Comparison of ENCODE assay signal across 12 mouse cellular contexts in genomic region chr8:125590363-125590762, GRCm38 (mm10). TPM values are rescaled to one million over a fixed set of nuclear protein-coding genes. Genes with fewer than 3 reads are reported as not detected.
DNase-seq lines count a peak whose midpoint lies in the region; ATAC-seq lines count a peak whose summit lies in the region.
"Had no signal": no experiment of that assay in that cellular context is flagged by ENCODE, and none has a peak within 500 bp of the region (broad histone marks: within the 10 kb centered on the region; RNA-seq: fewer than 3 reads in every experiment).

No protein-coding gene starts in this region.

- H3K4me1 ChIP-seq in midbrain, embryonic 11.5 days (ENCODE audit: control insufficient read depth, insufficient read depth, low read length): peaks cover 11% of the 10 kb centered on the region
- H3K4me1 ChIP-seq in midbrain, embryonic 15.5 days: peaks cover 15% of the 10 kb centered on the region
- peaks cover 3% of the 10 kb centered on the region for H3K4me1 ChIP-seq in hindbrain, embryonic 11.5 days (replicated peaks; ENCODE audit: control insufficient read depth, insufficient read depth, low read length)
- peaks cover 25% of the 10 kb centered on the region for H3K4me1 ChIP-seq in midbrain, embryonic 13.5 days (replicated peaks)
- H3K4me1 ChIP-seq: liver, embryonic 12.5 days had no signal

- H3K4me3 ChIP-seq in midbrain, embryonic 11.5 days (ENCODE audit: low read depth, low read length): no peak overlapping the region
- H3K4me3 ChIP-seq in midbrain, embryonic 15.5 days: no peak overlapping the region
- no peak overlapping the region for H3K4me3 ChIP-seq in hindbrain, embryonic 11.5 days (ENCODE audit: low read depth, low read length)
- no peak overlapping the region for H3K4me3 ChIP-seq in midbrain, embryonic 13.5 days (replicated peaks)
- H3K4me3 ChIP-seq: liver, embryonic 12.5 days had no signal

- ATAC-seq in midbrain, embryonic 11.5 days (ENCODE audit: low FRiP score): peak; percentile 54; the same call in 1 of the 2 replicates
- no peak for ATAC-seq in midbrain, embryonic 15.5 days (replicated peaks)
- ATAC-seq in hindbrain, embryonic 11.5 days (ENCODE audit: low FRiP score): peak; percentile 83
- ATAC-seq in midbrain, embryonic 13.5 days: peak; percentile 68
- no peak for ATAC-seq in inflammation-experienced regulatory T-cells, adult 6 months
- ATAC-seq: liver, embryonic 12.5 days; Patski had no signal

- no peaks in the 10 kb centered on the region for H3K36me3 ChIP-seq in midbrain, embryonic 11.5 days (ENCODE audit: control insufficient read depth, insufficient read depth, low read length)
- H3K36me3 ChIP-seq in midbrain, embryonic 15.5 days (replicated peaks): no peaks in the 10 kb centered on the region
- no peaks in the 10 kb centered on the region for H3K36me3 ChIP-seq in hindbrain, embryonic 11.5 days (ENCODE audit: control insufficient read depth, insufficient read depth, low read length)
- no peaks in the 10 kb centered on the region for H3K36me3 ChIP-seq in midbrain, embryonic 13.5 days
- H3K36me3 ChIP-seq: liver, embryonic 12.5 days had no signal

- H3K27me3 ChIP-seq in midbrain, embryonic 11.5 days (ENCODE audit: control insufficient read depth, insufficient read depth, low read length): no peaks in the 10 kb centered on the region
- H3K27me3 ChIP-seq in midbrain, embryonic 15.5 days (replicated peaks): no peaks in the 10 kb centered on the region
- H3K27me3 ChIP-seq in hindbrain, embryonic 11.5 days (ENCODE audit: control insufficient read depth, insufficient read depth, low read length): no peaks in the 10 kb centered on the region
- H3K27me3 ChIP-seq in midbrain, embryonic 13.5 days: no peaks in the 10 kb centered on the region
- H3K27me3 ChIP-seq: liver, embryonic 12.5 days; Patski had no signal

- WGBS in midbrain, embryonic 11.5 days: 44% methylated on average over 3 of the region's 3 CpGs
- 22% methylated on average over 3 of the region's 3 CpGs for WGBS in midbrain, embryonic 15.5 days
- WGBS in hindbrain, embryonic 11.5 days: 33% methylated on average over 3 of the region's 3 CpGs
- 17% methylated on average over 3 of the region's 3 CpGs for WGBS in midbrain, embryonic 13.5 days

- DNase-seq in midbrain, embryonic 11.5 days (ENCODE audit: low spot score, missing footprints): no peak
- DNase-seq in hindbrain, embryonic 11.5 days (ENCODE audit: low spot score): peak; percentile 58
- DNase-seq in right cerebral cortex, postnatal 14 days: no peak
- DNase-seq in adrenal gland, postnatal 36 days: no peak
- DNase-seq: adrenal gland, adult 8-10 months; lung, postnatal 10 days; right cerebral cortex, adult 18-20 months had no signal

- H3K9ac ChIP-seq in midbrain, embryonic 11.5 days (ENCODE audit: low read length): no peak overlapping the region
- no peak overlapping the region for H3K9ac ChIP-seq in midbrain, embryonic 15.5 days
- H3K9ac ChIP-seq in hindbrain, embryonic 11.5 days (ENCODE audit: low read depth, low read length): no peak overlapping the region
- H3K9ac ChIP-seq in midbrain, embryonic 13.5 days (replicated peaks): no peak overlapping the region
- H3K9ac ChIP-seq: liver, embryonic 12.5 days had no signal

- H3K27ac ChIP-seq in midbrain, embryonic 11.5 days (ENCODE audit: low read depth, low read length): no peak overlapping the region
- no peak overlapping the region for H3K27ac ChIP-seq in midbrain, embryonic 15.5 days
- no peak overlapping the region for H3K27ac ChIP-seq in hindbrain, embryonic 11.5 days (ENCODE audit: low read depth, low read length)
- H3K27ac ChIP-seq in midbrain, embryonic 13.5 days: peak overlapping the region; percentile 41; the same call in 1 of the 2 replicates
- H3K27ac ChIP-seq: liver, embryonic 12.5 days had no signal

- H3K4me2 ChIP-seq in midbrain, embryonic 11.5 days: no peak overlapping the region
- H3K4me2 ChIP-seq in midbrain, embryonic 15.5 days: no peak overlapping the region
- no peak overlapping the region for H3K4me2 ChIP-seq in hindbrain, embryonic 11.5 days (replicated peaks; ENCODE audit: low read depth, low read length)
- H3K4me2 ChIP-seq in midbrain, embryonic 13.5 days (replicated peaks): no peak overlapping the region
- H3K4me2 ChIP-seq: liver, embryonic 12.5 days had no signal

- no peaks in the 10 kb centered on the region for H3K9me3 ChIP-seq in midbrain, embryonic 11.5 days (ENCODE audit: control insufficient read depth, low read length)
- H3K9me3 ChIP-seq in midbrain, embryonic 15.5 days: no peaks in the 10 kb centered on the region
- H3K9me3 ChIP-seq in hindbrain, embryonic 11.5 days (ENCODE audit: control insufficient read depth, low read length): no peaks in the 10 kb centered on the region
- no peaks in the 10 kb centered on the region for H3K9me3 ChIP-seq in midbrain, embryonic 13.5 days
- H3K9me3 ChIP-seq: liver, embryonic 12.5 days had no signal

RNA-seq across cellular contexts. Expression of gene Sipa1l2, which starts 20.8 kb away (rescaled TPM):
- 13.0 and 14.1 TPM in 2 replicates for polyA plus RNA-seq in midbrain, embryonic 11.5 days (2014; fragmentation: Nextera tagmentation; extraction: Ambion mirVana)
- 28.2 and 28.7 TPM in 2 replicates for polyA plus RNA-seq in midbrain, embryonic 15.5 days (2015; fragmentation: Nextera tagmentation; extraction: Ambion mirVana)
- 12.2 and 12.9 TPM in 2 replicates for polyA plus RNA-seq in hindbrain, embryonic 11.5 days (2014; fragmentation: Nextera tagmentation; extraction: Ambion mirVana)
- polyA plus RNA-seq in midbrain, embryonic 13.5 days (2015; fragmentation: Nextera tagmentation; extraction: Ambion mirVana): 27.5 and 31.8 TPM in 2 replicates
- polyA plus RNA-seq in inflammation-experienced regulatory T-cells, adult 6 months (2017; shearing (Covaris generic)): 1 to 10 TPM in 2 of 3 experiments, under 1 TPM in 1; 0.39 to 2.2 (median 2.0) TPM
- total RNA-seq in adrenal gland, postnatal 36 days (2021): 10 to 100 TPM; 53.1 to 63.7 TPM

Comparison
In these comparisons a context has a peak if more than half of its experiments do, and no peak if none do; other contexts are left out.
1. ATAC-seq: peak in midbrain, embryonic 11.5 days (single experiment), hindbrain, embryonic 11.5 days (single experiment) and midbrain, embryonic 13.5 days (single experiment); none in midbrain, embryonic 15.5 days (single experiment) and inflammation-experienced regulatory T-cells, adult 6 months (single experiment).